Mouse (Mus musculus) liver, embryonic 15.5 days (tissue): ENCODE data around the gene Hist1h2ai. TPM values are rescaled to one million over a fixed set of nuclear protein-coding genes. Genes with fewer than 3 reads are reported as not detected.
"Not testable (repeated sequence)": the region's sequence is repeated elsewhere in the genome, so short reads cannot be mapped to it uniquely, and the experiment has no call there.

ENCODE experiments used
- ATAC-seq: fragments of 200-750 bp; cut with Nextera tagmentation; 2 replicates; pipeline ENCODE4 v1.8.0; 2017; ENCODE audit warnings: moderate number of reproducible peaks, mild to moderate bottlenecking, moderate library complexity; ENCODE audit not compliant: insufficient read depth
- H3K27ac ChIP-seq: fragments of 300-500 bp; sonication (generic); replicated peaks from 2 replicates; pipeline ENCODE4 v1.5.1; 2015; ENCODE audit warnings: mild to moderate bottlenecking, inconsistent platforms
- H3K27me3 ChIP-seq: fragments of 300-500 bp; sonication (generic); 2 replicates; pipeline ENCODE4 v1.6.1; 2015; ENCODE audit warnings: mild to moderate bottlenecking, inconsistent platforms
- H3K36me3 ChIP-seq: fragments of 300-500 bp; sonication (generic); replicated peaks from 2 replicates; pipeline ENCODE4 v1.6.1; 2015; ENCODE audit warnings: moderate library complexity, mild to moderate bottlenecking, inconsistent platforms
- H3K4me1 ChIP-seq: fragments of 300-500 bp; sonication (generic); replicated peaks from 2 replicates; pipeline ENCODE4 v1.6.1; 2015; ENCODE audit warnings: inconsistent platforms
- H3K4me2 ChIP-seq: fragments of 300-500 bp; sonication (generic); 2 replicates; pipeline ENCODE4 v1.6.1; 2015; ENCODE audit warnings: moderate library complexity, mild to moderate bottlenecking, inconsistent platforms
- H3K4me3 ChIP-seq: fragments of 300-500 bp; sonication (generic); replicated peaks from 2 replicates; pipeline ENCODE4 v1.5.1; 2015; ENCODE audit warnings: mild to moderate bottlenecking, inconsistent platforms
- H3K9ac ChIP-seq: fragments of 300-500 bp; sonication (generic); 2 replicates; pipeline ENCODE4 v1.6.1; 2015; ENCODE audit warnings: moderate library complexity, mild to moderate bottlenecking, inconsistent platforms
- H3K9me3 ChIP-seq: fragments of 300-500 bp; sonication (generic); replicated peaks from 2 replicates; pipeline ENCODE4 v1.6.1; 2016; ENCODE audit warnings: inconsistent platforms
- WGBS: fragments of 180-500 bp; shearing (Covaris S2); methylation state at CpG from one replicate; pipeline ENCODE4 v1.1.7; 2015; ENCODE audit warnings: mixed read lengths; ENCODE audit not compliant: insufficient replicate concordance; 5-methylcytosine and 5-hydroxymethylcytosine counted together
- polyA plus RNA-seq: library from polyadenylated mRNA; unstranded; fragments of >200 nt; fragmentation: Nextera tagmentation; extraction: Ambion mirVana; gene quantifications from 2 replicates; pipeline ENCODE4 v1.2.1, GENCODE M21; 2015

The Hist1h2ai gene
- polyA plus RNA-seq, result 6.7 and 19.9 TPM in 2 replicates

DNA sequence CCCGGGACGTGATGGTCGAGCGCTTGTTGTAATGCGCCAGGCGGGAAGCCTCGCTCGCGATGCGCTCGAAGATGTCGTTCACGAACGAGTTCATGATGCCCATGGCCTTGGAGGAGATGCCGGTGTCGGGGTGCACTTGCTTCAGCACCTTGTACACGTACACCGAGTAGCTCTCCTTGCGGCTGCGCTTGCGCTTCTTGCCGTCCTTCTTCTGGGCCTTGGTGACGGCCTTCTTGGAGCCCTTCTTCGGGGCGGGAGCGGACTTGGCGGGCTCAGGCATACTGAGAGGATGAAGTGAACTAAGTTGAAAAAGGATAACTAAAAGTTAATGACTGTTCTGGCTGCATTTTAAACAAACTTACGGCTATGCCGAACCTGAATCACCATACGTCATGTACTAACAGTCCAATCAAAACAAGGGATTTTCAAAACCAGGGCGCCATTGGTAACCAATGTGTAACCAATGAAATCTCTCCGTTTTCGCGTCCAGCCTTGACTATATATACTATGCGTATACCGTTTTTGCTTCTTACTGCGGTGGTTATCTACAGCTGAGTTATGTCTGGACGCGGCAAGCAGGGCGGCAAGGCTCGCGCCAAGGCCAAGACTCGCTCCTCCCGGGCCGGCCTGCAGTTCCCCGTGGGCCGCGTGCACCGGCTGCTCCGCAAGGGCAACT lies at the start of gene Hist1h2ai, which contains the start of gene Hist1h2bl:
Gene Hist1h2ai (plus strand): TSS at position 559 of the 676 bp plus-strand sequence.
Gene Hist1h2bl (minus strand): TSS at position 280 of the 676 bp plus-strand sequence.
- Histone ChIP-seq H3K4me1 (peaks cover 62% of the 10 kb centered on the region), H3K4me3 (peak within 1 kb of the TSS; percentile 62), H3K9ac (peak within 1 kb of the TSS; percentile 81), H3K27ac (peak within 1 kb of the TSS; percentile 95), H3K4me2 (peak within 1 kb of the TSS; percentile 90)
- 0% methylated on average over 35 of the region's 50 CpGs for WGBS
- H3K27me3 ChIP-seq, H3K36me3 ChIP-seq, H3K9me3 ChIP-seq: not testable (repeated sequence)
- peak; percentile 81 for ATAC-seq

DNA sequence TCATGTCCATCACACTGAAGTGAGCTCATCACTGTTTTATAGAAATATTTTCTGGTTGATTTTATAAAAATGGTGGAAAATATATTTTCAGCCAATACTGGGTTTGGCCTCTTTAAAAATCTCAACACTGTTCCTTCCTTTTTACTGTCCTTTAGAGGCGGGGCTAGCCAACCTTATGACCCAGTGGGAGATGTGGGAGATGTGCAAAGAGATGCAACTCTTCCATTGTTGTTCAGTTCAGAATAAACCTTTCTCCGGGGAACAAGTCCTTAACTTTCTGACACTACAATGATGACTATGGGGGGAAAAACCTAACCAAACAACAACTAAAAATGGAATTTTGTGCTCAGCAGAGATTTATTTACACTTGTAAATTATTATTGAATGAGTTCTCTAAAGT lies 38.9 kb upstream of the Hist1h2ai start, which contains the start of gene Olfr1360:
Gene Olfr1360 (minus strand): TSS at position 101 of the 400 bp plus-strand sequence.
- no peaks in the 10 kb centered on the region for H3K4me1 ChIP-seq
- H3K9ac ChIP-seq, result no peak within 1 kb of the TSS
- no peak within 1 kb of the TSS for H3K27ac ChIP-seq
- no peaks in the 10 kb centered on the region for H3K36me3 ChIP-seq
- H3K4me2 ChIP-seq, result no peak within 1 kb of the TSS
- H3K4me3 ChIP-seq, result no peak within 1 kb of the TSS
- ATAC-seq, result no peak
- no peaks in the 10 kb centered on the region for H3K9me3 ChIP-seq
- WGBS, result 54% methylated on average over 2 of the region's 2 CpGs
- no peaks in the 10 kb centered on the region; the same call in 1 of the 2 replicates for H3K27me3 ChIP-seq

DNA sequence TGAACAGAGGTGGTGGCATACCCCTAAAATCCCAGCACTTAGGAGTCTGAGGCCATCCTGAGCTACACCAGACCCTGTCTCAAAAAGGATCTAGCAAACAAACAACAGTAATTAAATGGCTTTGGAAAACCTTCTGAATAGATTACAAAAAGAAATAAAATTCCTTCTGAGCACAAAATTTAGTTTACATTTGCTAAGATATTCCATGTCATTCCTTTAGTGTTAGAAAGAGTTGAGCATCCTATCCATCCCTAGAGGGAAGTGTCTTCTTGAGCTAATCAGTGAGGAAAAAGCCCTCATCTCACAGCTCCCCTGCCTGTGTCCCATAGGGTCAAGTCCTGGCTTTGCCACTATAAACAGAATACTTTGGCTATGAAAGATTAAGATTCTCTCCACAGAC lies 18.4 kb upstream of the Hist1h2ai start, which contains the start of gene Olfr1359:
Gene Olfr1359 (plus strand): TSS at position 301 of the 400 bp plus-strand sequence.
- no peaks in the 10 kb centered on the region for H3K9me3 ChIP-seq
- no peak within 1 kb of the TSS for H3K4me2 ChIP-seq
- no peak for ATAC-seq
- no peak within 1 kb of the TSS for H3K4me3 ChIP-seq
- H3K27me3 ChIP-seq, result peaks cover 15% of the 10 kb centered on the region
- no peaks in the 10 kb centered on the region for H3K36me3 ChIP-seq
- H3K27ac ChIP-seq, result no peak within 1 kb of the TSS
- no peak within 1 kb of the TSS for H3K9ac ChIP-seq
- no peaks in the 10 kb centered on the region for H3K4me1 ChIP-seq

DNA sequence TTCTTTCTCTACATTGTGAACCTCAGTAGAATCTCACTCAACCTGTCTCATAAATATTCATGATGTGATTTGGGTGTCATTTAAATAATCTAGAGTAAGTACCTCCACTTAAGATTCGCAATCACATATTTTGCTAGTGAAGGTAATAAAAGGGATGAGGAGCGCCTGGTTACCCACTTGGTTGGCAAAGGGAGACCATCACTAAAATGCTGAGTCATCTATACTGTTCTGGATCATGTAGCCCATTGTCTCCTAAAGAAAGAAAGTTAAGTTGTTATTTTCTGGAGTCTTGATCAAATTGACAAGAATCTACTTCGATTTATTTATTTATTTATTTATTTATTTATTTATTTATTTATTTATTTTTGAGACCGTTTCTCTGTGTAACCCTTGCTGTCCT lies 9.6 kb upstream of the Hist1h2ai start:
- Histone ChIP-seq H3K4me3 (no peak overlapping the region), H3K9ac (no peak overlapping the region), H3K4me2 (no peak overlapping the region), H3K27me3 (0 out of 2 replicates have a peak, but pooled peaks cover 7% of the 10 kb centered on the region), H3K4me1 (peaks cover 8% of the 10 kb centered on the region), H3K36me3 (no peaks in the 10 kb centered on the region), H3K27ac (no peak overlapping the region), H3K9me3 (no peaks in the 10 kb centered on the region)
- no peak for ATAC-seq
- WGBS, result 49% methylated on average over 4 of the region's 4 CpGs

DNA sequence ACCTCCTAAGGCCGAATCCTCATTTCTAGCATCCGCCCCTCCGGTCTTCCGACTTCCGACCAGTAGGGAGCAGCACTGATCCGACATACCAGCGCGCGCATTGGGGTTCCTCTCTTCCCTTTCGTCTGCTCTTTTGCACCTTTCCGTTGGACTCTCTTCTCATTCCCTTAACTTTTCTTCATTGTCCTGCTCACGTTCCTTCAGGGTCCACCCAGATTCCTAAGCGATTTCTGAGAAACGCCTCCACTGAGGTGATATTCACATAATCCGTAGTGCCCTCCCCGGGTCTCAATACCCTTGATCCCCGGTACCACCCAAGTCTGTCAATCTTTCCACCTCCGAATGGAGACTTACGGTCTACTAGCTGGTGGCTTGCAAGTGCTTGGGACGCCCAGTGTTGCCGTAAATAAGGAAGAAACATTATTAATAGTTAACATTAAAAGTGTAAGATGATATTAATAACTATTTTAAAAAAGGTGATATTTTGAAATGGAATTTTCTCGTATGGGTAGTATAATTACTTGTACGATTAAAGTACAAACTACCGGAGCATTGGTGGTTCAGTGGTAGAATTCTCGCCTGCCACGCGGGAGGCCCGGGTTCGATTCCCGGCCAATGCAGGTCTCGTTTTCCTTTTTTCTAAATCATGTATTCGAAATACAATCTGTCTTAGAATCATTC lies 6.1 kb upstream of the Hist1h2ai start:
- under 1% methylated on average over 32 of the region's 32 CpGs for WGBS
- no peaks in the 10 kb centered on the region for H3K9me3 ChIP-seq
- peak overlapping the region; percentile 63 for H3K9ac ChIP-seq
- peak overlapping the region; percentile 72 for H3K4me3 ChIP-seq
- no peaks in the 10 kb centered on the region for H3K27me3 ChIP-seq
- peaks cover 27% of the 10 kb centered on the region for H3K4me1 ChIP-seq
- ATAC-seq, result peak; percentile 74
- peak overlapping the region; percentile 84 for H3K4me2 ChIP-seq
- no peaks in the 10 kb centered on the region for H3K36me3 ChIP-seq
- peak overlapping the region; percentile 85 for H3K27ac ChIP-seq

DNA sequence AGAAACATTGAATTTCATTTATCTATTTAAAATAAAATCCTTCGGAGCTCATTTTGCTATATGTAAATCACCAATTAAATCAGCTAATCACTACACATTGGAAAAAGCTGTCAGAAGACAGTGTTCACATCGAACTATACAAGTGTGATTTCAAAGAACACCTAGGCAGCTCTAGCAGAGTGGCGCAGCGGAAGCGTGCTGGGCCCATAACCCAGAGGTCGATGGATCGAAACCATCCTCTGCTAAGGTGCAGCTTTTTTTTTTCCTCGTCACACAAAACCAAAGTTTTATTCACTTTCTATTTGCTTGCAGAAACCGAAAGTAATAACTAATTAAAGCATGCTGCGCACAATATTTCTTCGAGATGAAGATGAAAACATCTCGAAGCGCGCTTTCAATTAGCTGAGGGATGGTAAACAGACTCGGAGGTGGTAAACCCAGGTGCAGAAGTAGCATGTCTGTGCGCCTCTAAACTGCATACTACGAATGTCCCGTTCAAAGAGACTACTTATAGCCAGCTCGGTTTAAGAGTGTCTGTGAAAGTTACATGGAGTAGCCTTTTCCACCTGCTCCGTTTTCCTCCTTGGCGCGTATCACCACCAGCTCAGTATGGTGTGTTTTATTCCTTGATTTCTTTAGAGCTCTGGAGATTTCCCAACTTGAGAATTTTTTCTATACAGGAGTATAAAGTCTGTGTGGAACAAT lies 5.2 kb upstream of the Hist1h2ai start:
- peak overlapping the region; percentile 45; the same call in 1 of the 2 replicates for H3K27ac ChIP-seq

DNA sequence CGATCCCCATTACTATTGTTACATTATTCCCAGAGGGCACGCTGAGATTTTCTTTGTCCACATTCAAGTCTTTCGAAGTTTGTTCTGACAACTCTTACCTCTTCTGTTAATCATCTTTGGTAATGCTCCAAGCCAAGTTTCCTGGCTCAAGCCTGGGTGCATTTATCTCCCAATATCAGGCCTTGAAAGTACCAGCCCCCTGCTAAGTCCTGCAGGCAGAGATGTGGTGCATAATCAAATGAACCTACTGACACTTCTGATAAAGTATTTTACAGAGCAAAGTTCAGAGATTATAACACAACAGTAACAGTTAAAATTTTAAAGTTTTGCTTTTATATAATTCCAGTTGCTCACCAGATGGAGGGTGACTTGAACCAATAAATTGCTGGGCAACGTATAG lies 4.5 kb upstream of the Hist1h2ai start:
- H3K4me2 ChIP-seq, result peak overlapping the region; percentile 84
- peak overlapping the region; percentile 45; the same call in 1 of the 2 replicates for H3K27ac ChIP-seq
- H3K4me1 ChIP-seq, result peaks cover 32% of the 10 kb centered on the region
- H3K9ac ChIP-seq, result peak overlapping the region; percentile 64; the same call in 1 of the 2 replicates
- H3K4me3 ChIP-seq, result peak overlapping the region; percentile 63
- no peaks in the 10 kb centered on the region for H3K36me3 ChIP-seq
- H3K9me3 ChIP-seq, result no peaks in the 10 kb centered on the region
- no peaks in the 10 kb centered on the region for H3K27me3 ChIP-seq
- WGBS, result 13% methylated on average over 4 of the region's 4 CpGs
- no peak for ATAC-seq

More for the DNA sequence above, 5.2 kb upstream of the Hist1h2ai start:
- Histone ChIP-seq H3K4me2 (peak overlapping the region; percentile 84), H3K4me1 (peaks cover 32% of the 10 kb centered on the region), H3K36me3 (no peaks in the 10 kb centered on the region), H3K9me3 (no peaks in the 10 kb centered on the region), H3K4me3 (peak overlapping the region; percentile 63), H3K9ac (peak overlapping the region; percentile 64), H3K27me3 (no peaks in the 10 kb centered on the region)
- peak; percentile 40 for ATAC-seq
- WGBS, result 2% methylated on average over 22 of the region's 22 CpGs

DNA sequence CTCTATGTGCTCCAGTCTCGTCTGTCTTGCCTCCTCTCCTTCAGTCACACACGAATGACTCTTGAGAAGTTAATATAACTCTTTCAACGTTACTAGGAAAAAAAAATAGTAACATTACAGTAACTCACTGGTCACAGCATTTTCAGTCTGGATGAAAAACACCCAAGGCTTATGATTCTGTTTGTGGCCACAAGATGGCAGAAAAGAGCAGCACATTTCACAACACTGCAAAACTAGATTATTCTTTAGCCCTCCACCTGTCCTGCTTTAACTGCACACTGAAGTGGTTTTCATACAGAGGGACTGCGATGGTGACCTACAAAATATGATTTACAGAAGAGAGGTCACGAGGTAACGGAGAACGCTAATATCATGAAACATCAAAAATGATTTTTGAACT lies 1.5 kb upstream of the Hist1h2ai start:
- Histone ChIP-seq H3K4me2 (peak overlapping the region; percentile 90), H3K9me3 (no peaks in the 10 kb centered on the region), H3K9ac (peak overlapping the region; percentile 81), H3K27ac (peak overlapping the region; percentile 95), H3K27me3 (no peaks in the 10 kb centered on the region), H3K36me3 (no peaks in the 10 kb centered on the region), H3K4me1 (peaks cover 51% of the 10 kb centered on the region), H3K4me3 (peak overlapping the region; percentile 62)
- no peak for ATAC-seq
- under 1% methylated on average over 7 of the region's 7 CpGs for WGBS

DNA sequence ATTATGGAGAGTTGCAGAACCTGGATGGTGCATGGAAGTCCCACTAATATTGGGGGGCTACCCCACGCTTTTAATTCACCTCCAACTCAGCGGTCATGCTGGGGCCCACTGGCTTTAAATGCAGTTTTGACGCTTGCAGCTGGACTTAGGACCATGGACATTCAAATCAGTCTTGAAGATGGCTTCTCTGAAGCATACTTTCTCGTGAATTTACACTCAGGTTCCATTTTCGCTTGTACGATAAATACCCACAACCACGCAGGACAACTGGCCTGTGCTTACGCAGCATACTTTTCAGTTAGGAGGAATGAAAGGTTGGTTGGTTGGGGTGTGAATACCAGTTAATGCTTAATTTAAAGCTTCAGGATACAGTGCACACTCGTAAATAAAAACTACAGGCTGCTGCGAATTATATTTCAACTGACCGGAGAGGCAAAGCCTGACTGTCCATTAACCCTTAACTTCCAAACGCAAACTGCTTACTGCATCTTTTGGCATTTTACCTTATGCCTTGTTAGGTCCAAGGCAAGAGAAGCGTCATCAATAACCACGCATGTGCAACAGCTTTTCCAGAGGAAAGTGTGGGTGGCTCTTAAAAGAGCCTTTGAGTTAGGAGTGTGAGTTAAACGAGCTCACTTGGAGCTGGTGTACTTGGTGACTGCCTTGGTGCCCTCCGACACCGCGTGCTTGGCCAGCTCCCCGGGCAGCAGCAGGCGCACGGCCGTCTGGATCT lies 925 bp upstream of the Hist1h2ai start:
- Histone ChIP-seq H3K27me3 (no peaks in the 10 kb centered on the region), H3K4me3 (peak overlapping the region; percentile 62), H3K4me2 (peak overlapping the region; percentile 90), H3K27ac (peak overlapping the region; percentile 95), H3K36me3 (no peaks in the 10 kb centered on the region), H3K9me3 (no peaks in the 10 kb centered on the region), H3K4me1 (peaks cover 57% of the 10 kb centered on the region), H3K9ac (peak overlapping the region; percentile 81)
- peak; percentile 2 for ATAC-seq
- under 1% methylated on average over 22 of the region's 22 CpGs for WGBS

DNA sequence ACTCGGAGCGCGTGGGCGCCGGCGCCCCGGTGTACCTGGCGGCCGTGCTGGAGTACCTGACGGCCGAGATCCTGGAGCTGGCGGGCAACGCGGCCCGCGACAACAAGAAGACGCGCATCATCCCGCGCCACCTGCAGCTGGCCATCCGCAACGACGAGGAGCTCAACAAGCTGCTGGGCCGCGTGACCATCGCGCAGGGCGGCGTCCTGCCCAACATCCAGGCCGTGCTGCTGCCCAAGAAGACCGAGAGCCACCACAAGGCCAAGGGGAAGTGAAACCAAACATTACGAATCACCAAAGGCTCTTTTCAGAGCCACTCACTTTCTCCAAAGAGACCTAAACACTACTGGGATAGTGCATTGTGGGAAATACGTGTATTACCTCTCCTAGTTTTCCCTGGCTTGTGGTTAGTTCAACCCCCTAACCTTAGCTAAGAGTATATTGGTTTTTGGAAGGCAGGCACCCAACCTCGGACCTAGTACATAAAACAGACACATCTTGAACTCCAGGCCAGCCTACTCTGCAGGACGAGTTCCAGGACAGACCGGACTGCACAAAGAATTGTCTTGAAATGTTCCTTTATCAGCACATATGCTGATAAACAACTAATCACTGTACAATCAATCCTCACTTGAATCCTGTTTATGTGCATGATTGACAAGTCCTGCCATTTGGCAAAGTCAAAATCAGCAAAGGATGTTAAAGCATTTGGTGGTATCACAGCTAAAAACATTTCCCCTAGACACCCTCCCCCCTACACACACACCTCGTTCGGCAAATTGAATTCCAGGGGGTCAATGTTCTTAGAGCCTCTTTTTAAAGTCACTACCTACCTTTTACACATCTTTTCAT lies 544 bp downstream of the Hist1h2ai start:
- peaks cover 56% of the 10 kb centered on the region for H3K4me1 ChIP-seq

More for the DNA sequence above, 544 bp downstream of the Hist1h2ai start:
- ATAC-seq, result peak; percentile 7
- H3K27me3 ChIP-seq, H3K36me3 ChIP-seq, H3K9me3 ChIP-seq: not testable (repeated sequence)
- WGBS, result under 1% methylated on average over 12 of the region's 38 CpGs
- Histone ChIP-seq H3K4me2 (peak overlapping the region; percentile 90), H3K9ac (peak overlapping the region; percentile 75), H3K4me3 (peak overlapping the region; percentile 62), H3K27ac (peak overlapping the region; percentile 95)
